8 mouse cellular contexts compared by ENCODE assay signal in genomic region chr4:9081701-9082562, GRCm38 (mm10).
DNase-seq lines count a peak whose midpoint lies in the region; ATAC-seq and TF ChIP-seq lines count a peak whose summit lies in the region.

No protein-coding gene starts in this region.

- H3K36me3 ChIP-seq in liver, adult 2 months (ENCODE audit: control insufficient read depth, insufficient read depth, low read length) = no peaks in the 10 kb centered on the region
- H3K36me3 ChIP-seq in liver, embryonic 11.5 days (ENCODE audit: control insufficient read depth, insufficient read depth, low read length) = no peaks in the 10 kb centered on the region
- no peaks in the 10 kb centered on the region for H3K36me3 ChIP-seq in limb, embryonic 13.5 days
- H3K36me3 ChIP-seq in neural tube, embryonic 13.5 days = no peaks in the 10 kb centered on the region

- TF ChIP-seq POLR2A in liver, adult 2 months (IDR thresholded peaks at IDR 0.05; ENCODE audit: extremely low read depth, insufficient read depth, low read length) = no peak

- no peaks in the 10 kb centered on the region for H3K9me3 ChIP-seq in liver, embryonic 11.5 days (ENCODE audit: control insufficient read depth, low read length)
- H3K9me3 ChIP-seq in limb, embryonic 13.5 days = no peaks in the 10 kb centered on the region
- no peaks in the 10 kb centered on the region for H3K9me3 ChIP-seq in neural tube, embryonic 13.5 days

- H3K27me3 ChIP-seq in liver, adult 2 months (ENCODE audit: control insufficient read depth, insufficient read depth, low read length) = no peaks in the 10 kb centered on the region
- H3K27me3 ChIP-seq in liver, embryonic 11.5 days (replicated peaks; ENCODE audit: control insufficient read depth, insufficient read depth, low read length) = no peaks in the 10 kb centered on the region
- peaks cover 35% of the 10 kb centered on the region for H3K27me3 ChIP-seq in limb, embryonic 13.5 days
- H3K27me3 ChIP-seq in neural tube, embryonic 13.5 days = no peaks in the 10 kb centered on the region

- ATAC-seq in liver, embryonic 11.5 days (replicated peaks; ENCODE audit: low FRiP score) = no peak
- ATAC-seq in granulocyte monocyte progenitor cell, adult 5-6 weeks (replicated peaks; ENCODE audit: poor library complexity, severe bottlenecking) = peak; percentile 30
- ATAC-seq in limb, embryonic 13.5 days (ENCODE audit: low FRiP score, low read depth) = peak; percentile 69; the same call in 1 of the 2 replicates
- ATAC-seq in neural tube, embryonic 13.5 days (ENCODE audit: low read depth) = peak; percentile 59
- ATAC-seq in megakaryocyte-erythroid progenitor cell, adult 5-6 weeks (replicated peaks; ENCODE audit: low FRiP score, low TSS enrichment, poor library complexity, severe bottlenecking) = no peak

- H3K4me1 ChIP-seq in liver, adult 2 months (ENCODE audit: control insufficient read depth, insufficient read depth, low read length) = peaks cover 26% of the 10 kb centered on the region
- H3K4me1 ChIP-seq in liver, embryonic 11.5 days (replicated peaks; ENCODE audit: control insufficient read depth, insufficient read depth, low read length) = 0 out of 2 replicates have a peak, but pooled peaks cover 2% of the 10 kb centered on the region
- peaks cover 41% of the 10 kb centered on the region for H3K4me1 ChIP-seq in limb, embryonic 13.5 days
- H3K4me1 ChIP-seq in neural tube, embryonic 13.5 days (replicated peaks) = peaks cover 30% of the 10 kb centered on the region

- peak; percentile 99 for DNase-seq in liver, adult 2 months (ENCODE audit: extremely low read depth, low read depth, low spot score)
- no peak for DNase-seq in liver, embryonic 11.5 days (ENCODE audit: low spot score)
- DNase-seq in cerebellum, postnatal 14 days = peak; percentile 64 to 68
- no peak for DNase-seq in urinary bladder, adult 2 months (ENCODE audit: low spot score)

- TF ChIP-seq CTCF in liver, adult 2 months (IDR thresholded peaks at IDR 0.05; ENCODE audit: low read depth, low read length) = no peak

- peak overlapping the region; percentile 59 for H3K27ac ChIP-seq in liver, adult 2 months (replicated peaks; ENCODE audit: insufficient read depth, low read depth, low read length)
- no peak overlapping the region for H3K27ac ChIP-seq in liver, embryonic 11.5 days (ENCODE audit: low read depth, low read length)
- no peak overlapping the region for H3K27ac ChIP-seq in limb, embryonic 13.5 days
- no peak overlapping the region for H3K27ac ChIP-seq in neural tube, embryonic 13.5 days (replicated peaks)

- H3K4me2 ChIP-seq in liver, embryonic 11.5 days = no peak overlapping the region
- H3K4me2 ChIP-seq in limb, embryonic 13.5 days (replicated peaks) = peak overlapping the region; percentile 3; the same call in 1 of the 2 replicates
- H3K4me2 ChIP-seq in neural tube, embryonic 13.5 days = 0 out of 2 replicates have a peak overlapping the region, but pooled peaks have one; percentile 4

- H3K4me3 ChIP-seq in liver, adult 2 months (ENCODE audit: insufficient read depth, low read depth, low read length) = peak overlapping the region; percentile 14; the same call in 1 of the 2 replicates
- no peak overlapping the region for H3K4me3 ChIP-seq in liver, embryonic 11.5 days (ENCODE audit: low read depth, low read length)
- H3K4me3 ChIP-seq in limb, embryonic 13.5 days = no peak overlapping the region
- no peak overlapping the region for H3K4me3 ChIP-seq in neural tube, embryonic 13.5 days

- no peak overlapping the region; the same call in 1 of the 2 replicates for H3K9ac ChIP-seq in liver, adult 2 months (ENCODE audit: low read depth, low read length)
- no peak overlapping the region for H3K9ac ChIP-seq in liver, embryonic 11.5 days (ENCODE audit: low read depth, low read length)
- H3K9ac ChIP-seq in limb, embryonic 13.5 days = no peak overlapping the region
- no peak overlapping the region for H3K9ac ChIP-seq in neural tube, embryonic 13.5 days

- no peaks in the 10 kb centered on the region for H3K79me2 ChIP-seq in liver, adult 2 months (ENCODE audit: control insufficient read depth, insufficient read depth, low read length)

- WGBS in liver, adult 2 months = 29% methylated on average over 14 of the region's 14 CpGs
- WGBS in liver, embryonic 11.5 days = 55% methylated on average over 14 of the region's 14 CpGs
- WGBS in limb, embryonic 13.5 days = 28% methylated on average over 14 of the region's 14 CpGs
- WGBS in neural tube, embryonic 13.5 days = 36% methylated on average over 14 of the region's 14 CpGs

Comparison
In these comparisons a context has a peak if more than half of its experiments do, and no peak if none do; other contexts are left out.
1. DNase-seq: peak in liver, adult 2 months (single experiment) and cerebellum, postnatal 14 days (2 of 2); none in liver, embryonic 11.5 days (single experiment) and urinary bladder, adult 2 months (single experiment).
2. ATAC-seq: peak in granulocyte monocyte progenitor cell, adult 5-6 weeks (single experiment), limb, embryonic 13.5 days (single experiment) and neural tube, embryonic 13.5 days (single experiment); none in liver, embryonic 11.5 days (single experiment) and megakaryocyte-erythroid progenitor cell, adult 5-6 weeks (single experiment).